Mouse (Mus musculus) ES-Bruce4 (cell line): ENCODE data around the gene Hist1h4c.

Experiments used
- CTCF ChIP-seq: IDR thresholded peaks from one replicate; pipeline ENCODE4 v1.8.1; 2011; ENCODE audit warnings: low read depth, low read length
- EP300 ChIP-seq: IDR thresholded peaks from 2 replicates; pipeline ENCODE4 v1.6.1; 2011; ENCODE audit warnings: low read depth, low read length; ENCODE audit not compliant: insufficient read depth
- POLR2A ChIP-seq: IDR thresholded peaks from one replicate; pipeline ENCODE4 v1.8.1; 2011; ENCODE audit warnings: low read length; ENCODE audit not compliant: insufficient read depth

DNA sequence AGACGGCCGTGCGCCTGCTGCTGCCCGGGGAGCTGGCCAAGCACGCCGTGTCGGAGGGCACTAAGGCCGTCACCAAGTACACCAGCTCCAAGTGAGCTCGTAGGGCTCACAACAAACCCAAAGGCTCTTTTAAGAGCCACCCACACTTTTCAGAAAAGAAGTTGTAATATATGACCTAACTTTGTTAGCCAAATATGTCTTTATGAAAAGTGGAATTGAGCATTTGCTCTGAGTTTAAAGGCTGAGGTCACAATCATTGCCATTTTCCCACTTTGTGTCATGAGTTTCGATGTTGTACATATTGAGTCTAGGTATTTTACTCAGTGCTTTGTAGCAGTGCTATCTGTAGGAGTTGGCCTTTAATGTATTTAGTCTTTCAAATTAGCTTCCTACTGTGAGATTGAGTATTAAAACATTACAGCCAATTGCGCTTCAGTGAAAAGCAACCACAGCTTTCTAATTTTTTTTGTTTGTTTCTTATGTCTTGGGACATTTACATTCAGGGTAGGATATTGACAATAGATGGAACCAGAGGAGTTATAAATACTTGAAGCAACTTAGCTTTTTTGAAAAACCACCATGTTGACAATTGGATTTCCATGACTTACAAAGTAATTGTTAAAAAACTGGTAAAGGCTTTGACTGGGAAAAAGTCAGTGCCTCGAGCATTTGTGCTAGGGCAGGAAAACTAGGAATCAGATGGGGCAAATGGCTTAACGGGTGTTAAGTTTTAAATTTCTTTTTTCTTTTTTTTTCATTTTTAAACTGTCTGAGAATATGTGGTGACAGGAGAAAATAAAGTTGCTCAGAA is 49.0 kb upstream of the Hist1h4c start:
- TF ChIP-seq POLR2A (no peak), EP300 (no peak), CTCF (no peak)
